Mouse (Mus musculus): ENCODE measurements around the gene Gm3448. TPM values are rescaled to one million over a fixed set of nuclear protein-coding genes. Genes with fewer than 3 reads are reported as not detected.
A peak's percentile ranks its signal among the peaks of the same experiment; 100 is the strongest.
"Not testable (repeated sequence)": the region's sequence is repeated elsewhere in the genome, so short reads cannot be mapped to it uniquely, and the experiment has no call there.

Gm3448 gene
- polyA plus RNA-seq, 1 experiment: 0.78 TPM

- H3K4me3 ChIP-seq (ENCODE audit: extremely low read depth, insufficient read depth, insufficient read length); H3K36me3 ChIP-seq (ENCODE audit: control insufficient read depth, insufficient read depth, low read length); H3K4me1 ChIP-seq (ENCODE audit: control insufficient read depth, insufficient read depth, insufficient read length); DNase-seq (ENCODE audit: low read depth in 1 of 2, low spot score in 2 of 2); H3K27ac ChIP-seq (ENCODE audit: insufficient read depth, low read length); H3K27me3 ChIP-seq (ENCODE audit: control insufficient read depth, insufficient read depth, low read length): not testable (repeated sequence)
- WGBS: no CpG with 5 or more reads among the region's 6 CpGs
Observed at GRCm38 (mm10) chr17:15025513-15025912, 15.8 kb downstream of the Gm3448 start.

GRCm38 (mm10) chr17:15024502-15025193, 16.7 kb downstream of the Gm3448 start:
- not testable (repeated sequence) for H3K4me1 ChIP-seq (ENCODE audit: control insufficient read depth, insufficient read depth, insufficient read length); H3K36me3 ChIP-seq (ENCODE audit: control insufficient read depth, insufficient read depth, low read length); H3K27ac ChIP-seq (ENCODE audit: insufficient read depth, low read length); DNase-seq (ENCODE audit: low read depth in 1 of 2, low spot score in 2 of 2); H3K27me3 ChIP-seq (ENCODE audit: control insufficient read depth, insufficient read depth, low read length); H3K4me3 ChIP-seq (ENCODE audit: extremely low read depth, insufficient read depth, insufficient read length)
- WGBS: no CpG with 5 or more reads among the region's 48 CpGs

- H3K4me3 ChIP-seq (ENCODE audit: extremely low read depth, insufficient read depth, insufficient read length); H3K4me1 ChIP-seq (ENCODE audit: control insufficient read depth, insufficient read depth, insufficient read length); H3K36me3 ChIP-seq (ENCODE audit: control insufficient read depth, insufficient read depth, low read length); DNase-seq (ENCODE audit: low read depth in 1 of 2, low spot score in 2 of 2); H3K27ac ChIP-seq (ENCODE audit: insufficient read depth, low read length); H3K27me3 ChIP-seq (ENCODE audit: control insufficient read depth, insufficient read depth, low read length): not testable (repeated sequence)
- WGBS: no CpG with 5 or more reads among the region's 97 CpGs
Observed at GRCm38 (mm10) chr17:15023878-15024492, 17.4 kb downstream of the Gm3448 start.

GRCm38 (mm10) chr17:15021503-15022220, 19.7 kb downstream of the Gm3448 start:
- not testable (repeated sequence) for H3K4me3 ChIP-seq (ENCODE audit: extremely low read depth, insufficient read depth, insufficient read length); H3K27me3 ChIP-seq (ENCODE audit: control insufficient read depth, insufficient read depth, low read length); H3K27ac ChIP-seq (ENCODE audit: insufficient read depth, low read length); H3K4me1 ChIP-seq (ENCODE audit: control insufficient read depth, insufficient read depth, insufficient read length); H3K36me3 ChIP-seq (ENCODE audit: control insufficient read depth, insufficient read depth, low read length)
- 79% methylated on average over 3 of the region's 3 CpGs for WGBS
- DNase-seq (ENCODE audit: low read depth in 1 of 2, low spot score in 2 of 2): peak in 1 of 2 experiments; percentile 12

- no CpG with 5 or more reads among the region's 60 CpGs for WGBS
- not testable (repeated sequence) for H3K4me1 ChIP-seq (ENCODE audit: control insufficient read depth, insufficient read depth, insufficient read length); H3K4me3 ChIP-seq (ENCODE audit: extremely low read depth, insufficient read depth, insufficient read length)
Observed at GRCm38 (mm10) chr17:15009706-15010413, 31.5 kb downstream of the Gm3448 start, which contains the start of gene Gm3435. Gm3435 (plus strand) TSS chr17:15010176.

GRCm38 (mm10) chr17:15009088-15009487, 32.2 kb downstream of the Gm3448 start:
- H3K4me1 ChIP-seq (ENCODE audit: control insufficient read depth, insufficient read depth, insufficient read length); H3K4me3 ChIP-seq (ENCODE audit: extremely low read depth, insufficient read depth, insufficient read length); DNase-seq (ENCODE audit: low read depth in 1 of 2, low spot score in 2 of 2); H3K27ac ChIP-seq (ENCODE audit: insufficient read depth, low read length); H3K27me3 ChIP-seq (ENCODE audit: control insufficient read depth, insufficient read depth, low read length); H3K36me3 ChIP-seq (ENCODE audit: control insufficient read depth, insufficient read depth, low read length): not testable (repeated sequence)
- no CpG with 5 or more reads among the region's 3 CpGs for WGBS

More at GRCm38 (mm10) chr17:15009706-15010413, 31.5 kb downstream of the Gm3448 start, which contains the start of gene Gm3435:
- not testable (repeated sequence) for H3K27me3 ChIP-seq (ENCODE audit: control insufficient read depth, insufficient read depth, low read length); DNase-seq (ENCODE audit: low read depth in 1 of 2, low spot score in 2 of 2); H3K36me3 ChIP-seq (ENCODE audit: control insufficient read depth, insufficient read depth, low read length); H3K27ac ChIP-seq (ENCODE audit: insufficient read depth, low read length)

- not testable (repeated sequence) for H3K36me3 ChIP-seq (ENCODE audit: control insufficient read depth, insufficient read depth, low read length); H3K27ac ChIP-seq (ENCODE audit: insufficient read depth, low read length); H3K4me1 ChIP-seq (ENCODE audit: control insufficient read depth, insufficient read depth, insufficient read length); H3K27me3 ChIP-seq (ENCODE audit: control insufficient read depth, insufficient read depth, low read length); DNase-seq (ENCODE audit: low read depth in 1 of 2, low spot score in 2 of 2); H3K4me3 ChIP-seq (ENCODE audit: extremely low read depth, insufficient read depth, insufficient read length)
- WGBS: no CpG with 5 or more reads among the region's 4 CpGs
Observed at GRCm38 (mm10) chr17:15000047-15000446, 41.3 kb downstream of the Gm3448 start.

GRCm38 (mm10) chr17:14994140-14994539, 47.2 kb downstream of the Gm3448 start:
- not testable (repeated sequence) for H3K4me3 ChIP-seq (ENCODE audit: extremely low read depth, insufficient read depth, insufficient read length); H3K27me3 ChIP-seq (ENCODE audit: control insufficient read depth, insufficient read depth, low read length); H3K27ac ChIP-seq (ENCODE audit: insufficient read depth, low read length); H3K4me1 ChIP-seq (ENCODE audit: control insufficient read depth, insufficient read depth, insufficient read length); H3K36me3 ChIP-seq (ENCODE audit: control insufficient read depth, insufficient read depth, low read length); DNase-seq (ENCODE audit: low read depth in 1 of 2, low spot score in 2 of 2)
- no CpG with 5 or more reads among the region's 5 CpGs for WGBS

GRCm38 (mm10) chr17:14993139-14993832, 48.1 kb downstream of the Gm3448 start:
- not testable (repeated sequence) for H3K27ac ChIP-seq (ENCODE audit: insufficient read depth, low read length); H3K36me3 ChIP-seq (ENCODE audit: control insufficient read depth, insufficient read depth, low read length); H3K4me1 ChIP-seq (ENCODE audit: control insufficient read depth, insufficient read depth, insufficient read length); H3K27me3 ChIP-seq (ENCODE audit: control insufficient read depth, insufficient read depth, low read length); DNase-seq (ENCODE audit: low read depth in 1 of 2, low spot score in 2 of 2); H3K4me3 ChIP-seq (ENCODE audit: extremely low read depth, insufficient read depth, insufficient read length)
- no CpG with 5 or more reads among the region's 47 CpGs for WGBS

All from spleen, adult 2 months (tissue).